Mouse (Mus musculus) thymus, adult 2 months (tissue): ENCODE results near the gene Ccnf.

Experiments
- CTCF ChIP-seq: fragments of 200-500 bp; IDR thresholded peaks from 2 replicates; pipeline ENCODE4 v1.5.1; 2012; ENCODE audit warnings: mild to moderate bottlenecking, control low read depth, low read length, moderate library complexity, borderline replicate concordance; ENCODE audit not compliant: control insufficient read depth, poor library complexity, insufficient read depth; ENCODE audit errors: extremely low read depth
- POLR2A ChIP-seq: fragments of 200-500 bp; IDR thresholded peaks from 2 replicates; pipeline ENCODE4 v1.6.1; 2012; ENCODE audit warnings: mild to moderate bottlenecking, low read length, control low read depth, moderate library complexity; ENCODE audit not compliant: control insufficient read depth, poor library complexity, insufficient read depth; ENCODE audit errors: extremely low read depth

DNA sequence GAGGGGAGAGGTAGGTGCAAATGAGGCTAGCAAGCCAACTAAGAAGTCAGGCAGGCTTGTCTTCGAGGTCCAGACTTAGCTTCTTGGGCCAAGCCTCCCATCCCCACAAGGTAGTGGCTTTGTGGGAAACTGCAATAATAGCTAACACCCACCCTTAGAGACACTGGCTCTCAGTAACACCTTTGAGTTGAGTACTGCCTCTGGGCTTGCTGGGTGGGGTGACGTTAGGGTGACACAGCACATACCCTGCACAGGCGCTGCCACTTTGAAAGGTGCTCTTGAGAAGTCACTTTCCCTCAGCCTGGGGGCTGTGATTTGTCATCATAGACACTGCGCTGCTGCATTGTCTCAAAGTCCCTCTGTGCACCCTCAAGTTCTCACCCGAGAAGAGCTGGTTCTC, 57.5 kb downstream of the Ccnf start:
- no peak for TF ChIP-seq CTCF
- no peak for TF ChIP-seq POLR2A
